Mouse (Mus musculus): ENCODE measurements at regions not wholly inside any gene's neighbourhood (a gene's known extent, or its start where the extent isn't known, plus 50 kb on each side); places are given as distances from the start of the nearest gene placed in this dataset.
"Not testable (repeated sequence)": the region's sequence is repeated elsewhere in the genome, so short reads cannot be mapped to it uniquely, and the experiment has no call there.

GRCm38 (mm10) chr5:76081379-76081778 lies 58.7 kb upstream of the Srd5a3 start:
- ATAC-seq (ENCODE audit: insufficient number of reproducible peaks, low FRiP score, low TSS enrichment, low read depth); H3K27me3 ChIP-seq; H3K36me3 ChIP-seq; H3K4me2 ChIP-seq (replicated peaks); H3K4me3 ChIP-seq (replicated peaks); H3K4me1 ChIP-seq; H3K9me3 ChIP-seq (replicated peaks); H3K27ac ChIP-seq (replicated peaks); H3K9ac ChIP-seq: not testable (repeated sequence)
- 74% methylated on average over 2 of the region's 2 CpGs for WGBS

GRCm38 (mm10) chr5:76080429-76080828 lies 59.6 kb upstream of the Srd5a3 start:
- H3K4me2 ChIP-seq (replicated peaks) = no peak overlapping the region
- no peak for ATAC-seq (ENCODE audit: insufficient number of reproducible peaks, low FRiP score, low TSS enrichment, low read depth)
- no peaks in the 10 kb centered on the region for H3K27me3 ChIP-seq
- H3K36me3 ChIP-seq = no peaks in the 10 kb centered on the region
- no peak overlapping the region for H3K27ac ChIP-seq (replicated peaks)
- no peak overlapping the region for H3K9ac ChIP-seq
- no peak overlapping the region for H3K4me3 ChIP-seq (replicated peaks)
- H3K4me1 ChIP-seq = 0 out of 2 replicates have a peak, but pooled peaks cover under 1% of the 10 kb centered on the region
- 82% methylated on average over 8 of the region's 8 CpGs for WGBS
- no peaks in the 10 kb centered on the region for H3K9me3 ChIP-seq (replicated peaks)

- 0 out of 2 replicates have a peak, but pooled peaks cover 3% of the 10 kb centered on the region for H3K4me1 ChIP-seq
- no peak overlapping the region for H3K4me2 ChIP-seq (replicated peaks)
- H3K27me3 ChIP-seq = no peaks in the 10 kb centered on the region
- peak; percentile 63; the same call in 1 of the 2 replicates for ATAC-seq (ENCODE audit: insufficient number of reproducible peaks, low FRiP score, low TSS enrichment, low read depth)
- H3K36me3 ChIP-seq = no peaks in the 10 kb centered on the region
- H3K9ac ChIP-seq = no peak overlapping the region
- 65% methylated on average over 11 of the region's 11 CpGs for WGBS
- no peaks in the 10 kb centered on the region for H3K9me3 ChIP-seq (replicated peaks)
- H3K27ac ChIP-seq (replicated peaks) = no peak overlapping the region
- no peak overlapping the region for H3K4me3 ChIP-seq (replicated peaks)
Observed at GRCm38 (mm10) chr5:76079204-76080025, 60.7 kb upstream of the Srd5a3 start.

GRCm38 (mm10) chr5:76078485-76078884 lies 61.6 kb upstream of the Srd5a3 start:
- H3K9ac ChIP-seq = no peak overlapping the region
- H3K4me2 ChIP-seq (replicated peaks) = no peak overlapping the region
- H3K36me3 ChIP-seq = no peaks in the 10 kb centered on the region
- ATAC-seq (ENCODE audit: insufficient number of reproducible peaks, low FRiP score, low TSS enrichment, low read depth) = no peak
- 0 out of 2 replicates have a peak, but pooled peaks cover 3% of the 10 kb centered on the region for H3K4me1 ChIP-seq
- 91% methylated on average over 1 of the region's 1 CpGs for WGBS
- H3K27me3 ChIP-seq = no peaks in the 10 kb centered on the region
- no peak overlapping the region for H3K4me3 ChIP-seq (replicated peaks)
- no peaks in the 10 kb centered on the region for H3K9me3 ChIP-seq (replicated peaks)
- H3K27ac ChIP-seq (replicated peaks) = no peak overlapping the region

- H3K27ac ChIP-seq (replicated peaks) = no peak overlapping the region
- no peaks in the 10 kb centered on the region for H3K9me3 ChIP-seq (replicated peaks)
- no peaks in the 10 kb centered on the region for H3K36me3 ChIP-seq
- 0 out of 2 replicates have a peak, but pooled peaks cover 3% of the 10 kb centered on the region for H3K4me1 ChIP-seq
- 79% methylated on average over 7 of the region's 7 CpGs for WGBS
- no peak overlapping the region for H3K9ac ChIP-seq
- no peaks in the 10 kb centered on the region for H3K27me3 ChIP-seq
- no peak overlapping the region for H3K4me2 ChIP-seq (replicated peaks)
- H3K4me3 ChIP-seq (replicated peaks) = no peak overlapping the region
- ATAC-seq (ENCODE audit: insufficient number of reproducible peaks, low FRiP score, low TSS enrichment, low read depth) = no peak
Observed at GRCm38 (mm10) chr5:76076283-76076682, 63.8 kb upstream of the Srd5a3 start.

GRCm38 (mm10) chr5:76075401-76075800 lies 64.7 kb upstream of the Srd5a3 start:
- 16% methylated on average over 8 of the region's 8 CpGs for WGBS
- Histone ChIP-seq H3K4me3 (replicated peaks) (peak overlapping the region; percentile 17; the same call in 1 of the 2 replicates), H3K9ac (no peak overlapping the region)

GRCm38 (mm10) chr5:76067881-76068280 lies 72.2 kb upstream of the Srd5a3 start:
- no peak overlapping the region for H3K4me3 ChIP-seq (replicated peaks)
- H3K4me1 ChIP-seq = no peaks in the 10 kb centered on the region
- H3K4me2 ChIP-seq (replicated peaks) = no peak overlapping the region
- H3K9me3 ChIP-seq (replicated peaks) = no peaks in the 10 kb centered on the region
- H3K27ac ChIP-seq (replicated peaks) = no peak overlapping the region
- no peaks in the 10 kb centered on the region for H3K27me3 ChIP-seq
- no peaks in the 10 kb centered on the region for H3K36me3 ChIP-seq
- WGBS = 37% methylated on average over 3 of the region's 3 CpGs
- ATAC-seq (ENCODE audit: insufficient number of reproducible peaks, low FRiP score, low TSS enrichment, low read depth) = no peak
- no peak overlapping the region for H3K9ac ChIP-seq

More at GRCm38 (mm10) chr5:76075401-76075800, 64.7 kb upstream of the Srd5a3 start:
- no peak for ATAC-seq (ENCODE audit: insufficient number of reproducible peaks, low FRiP score, low TSS enrichment, low read depth)
- Histone ChIP-seq H3K27me3 (no peaks in the 10 kb centered on the region), H3K27ac (replicated peaks) (no peak overlapping the region), H3K4me2 (replicated peaks) (peak overlapping the region; percentile 27), H3K9me3 (replicated peaks) (no peaks in the 10 kb centered on the region), H3K36me3 (no peaks in the 10 kb centered on the region), H3K4me1 (0 out of 2 replicates have a peak, but pooled peaks cover 3% of the 10 kb centered on the region)

- Histone ChIP-seq H3K4me3 (replicated peaks) (no peak overlapping the region), H3K27me3 (no peaks in the 10 kb centered on the region), H3K9ac (no peak overlapping the region), H3K27ac (replicated peaks) (no peak overlapping the region), H3K9me3 (replicated peaks) (no peaks in the 10 kb centered on the region), H3K36me3 (no peaks in the 10 kb centered on the region), H3K4me2 (replicated peaks) (no peak overlapping the region), H3K4me1 (no peaks in the 10 kb centered on the region)
- 45% methylated on average over 10 of the region's 10 CpGs for WGBS
- no peak for ATAC-seq (ENCODE audit: insufficient number of reproducible peaks, low FRiP score, low TSS enrichment, low read depth)
Observed at GRCm38 (mm10) chr5:76067231-76067630, 72.8 kb upstream of the Srd5a3 start.

- no peak for ATAC-seq (ENCODE audit: insufficient number of reproducible peaks, low FRiP score, low TSS enrichment, low read depth)
- Histone ChIP-seq H3K4me2 (replicated peaks) (no peak overlapping the region), H3K4me1 (no peaks in the 10 kb centered on the region), H3K27me3 (no peaks in the 10 kb centered on the region), H3K36me3 (no peaks in the 10 kb centered on the region), H3K9ac (no peak overlapping the region), H3K4me3 (replicated peaks) (no peak overlapping the region), H3K27ac (replicated peaks) (no peak overlapping the region), H3K9me3 (replicated peaks) (no peaks in the 10 kb centered on the region)
- WGBS = 46% methylated on average over 4 of the region's 4 CpGs
Observed at GRCm38 (mm10) chr5:76065789-76066188, 74.3 kb upstream of the Srd5a3 start.

GRCm38 (mm10) chr5:76065227-76065626 lies 74.8 kb upstream of the Srd5a3 start:
- ATAC-seq (ENCODE audit: insufficient number of reproducible peaks, low FRiP score, low TSS enrichment, low read depth) = no peak
- no peaks in the 10 kb centered on the region for H3K9me3 ChIP-seq (replicated peaks)
- H3K4me3 ChIP-seq (replicated peaks) = no peak overlapping the region
- no peak overlapping the region for H3K27ac ChIP-seq (replicated peaks)
- H3K9ac ChIP-seq = no peak overlapping the region
- H3K4me2 ChIP-seq (replicated peaks) = no peak overlapping the region
- no peaks in the 10 kb centered on the region for H3K4me1 ChIP-seq
- WGBS = 62% methylated on average over 6 of the region's 6 CpGs
- no peaks in the 10 kb centered on the region for H3K36me3 ChIP-seq
- no peaks in the 10 kb centered on the region for H3K27me3 ChIP-seq

GRCm38 (mm10) chr5:76064686-76065085 lies 75.4 kb upstream of the Srd5a3 start:
- no peaks in the 10 kb centered on the region for H3K36me3 ChIP-seq
- no peaks in the 10 kb centered on the region for H3K9me3 ChIP-seq (replicated peaks)
- H3K9ac ChIP-seq = no peak overlapping the region
- H3K27me3 ChIP-seq = no peaks in the 10 kb centered on the region
- WGBS = 61% methylated on average over 5 of the region's 5 CpGs
- H3K4me3 ChIP-seq (replicated peaks) = no peak overlapping the region
- no peak overlapping the region for H3K4me2 ChIP-seq (replicated peaks)
- H3K4me1 ChIP-seq = no peaks in the 10 kb centered on the region
- ATAC-seq (ENCODE audit: insufficient number of reproducible peaks, low FRiP score, low TSS enrichment, low read depth) = no peak
- no peak overlapping the region for H3K27ac ChIP-seq (replicated peaks)

- Histone ChIP-seq H3K36me3 (no peaks in the 10 kb centered on the region), H3K27me3 (no peaks in the 10 kb centered on the region), H3K9me3 (replicated peaks) (no peaks in the 10 kb centered on the region), H3K27ac (replicated peaks) (no peak overlapping the region), H3K4me1 (no peaks in the 10 kb centered on the region), H3K9ac (no peak overlapping the region), H3K4me2 (replicated peaks) (no peak overlapping the region), H3K4me3 (replicated peaks) (no peak overlapping the region)
- no peak for ATAC-seq (ENCODE audit: insufficient number of reproducible peaks, low FRiP score, low TSS enrichment, low read depth)
- WGBS = 59% methylated on average over 6 of the region's 6 CpGs
Observed at GRCm38 (mm10) chr5:76063473-76063872, 76.6 kb upstream of the Srd5a3 start.

Data from embryonic facial prominence, embryonic 15.5 days (tissue).